In genomic region chr8:48513801-48514200, GRCm38 (mm10) we compare ENCODE assay signal across 24 mouse cellular contexts.
A peak's percentile ranks its signal among the peaks of the same experiment; 100 is the strongest.
DNase-seq lines count a peak whose midpoint lies in the region; ATAC-seq and TF ChIP-seq lines count a peak whose summit lies in the region.
"Had no signal": no experiment of that assay in that cellular context is flagged by ENCODE, and none has a peak within 500 bp of the region (broad histone marks: within the 10 kb centered on the region; RNA-seq: fewer than 3 reads in every experiment).

No protein-coding gene starts in this region.

- ATAC-seq in kidney, embryonic 14.5 days (ENCODE audit: low FRiP score, low TSS enrichment), result peak; percentile 56; the same call in 1 of the 2 replicates
- ATAC-seq in kidney, postnatal 0 days (replicated peaks; ENCODE audit: low FRiP score, low read depth), result no peak
- ATAC-seq in neural tube, embryonic 15.5 days (ENCODE audit: low FRiP score), result no peak
- ATAC-seq: activated CD4-positive, CD25-positive, alpha-beta regulatory T cell, adult 4 months; CD4-positive, CD25-positive, alpha-beta regulatory T cell, adult 4 months; forebrain, embryonic 13.5 days; forebrain, embryonic 15.5 days; Patski had no signal

- peaks cover 10% of the 10 kb centered on the region; the same call in 1 of the 2 replicates for H3K4me1 ChIP-seq in kidney, embryonic 14.5 days (ENCODE audit: control insufficient read depth, insufficient read depth, low read length)
- H3K4me1 ChIP-seq in kidney, postnatal 0 days (replicated peaks; ENCODE audit: insufficient read depth, low read length), result peaks cover 2% of the 10 kb centered on the region; the same call in 1 of the 2 replicates
- peaks cover 11% of the 10 kb centered on the region for H3K4me1 ChIP-seq in neural tube, embryonic 15.5 days

- H3K4me2 ChIP-seq in kidney, embryonic 14.5 days (replicated peaks; ENCODE audit: low read depth, low read length), result no peak overlapping the region
- H3K4me2 ChIP-seq in kidney, postnatal 0 days (ENCODE audit: low read length), result no peak overlapping the region
- no peak overlapping the region for H3K4me2 ChIP-seq in neural tube, embryonic 15.5 days
- H3K4me2 ChIP-seq: embryonic facial prominence, embryonic 12.5 days; forebrain, embryonic 13.5 days; forebrain, embryonic 15.5 days had no signal

- H3K27me3 ChIP-seq in kidney, embryonic 14.5 days (ENCODE audit: control insufficient read depth, insufficient read depth, low read length), result no peaks in the 10 kb centered on the region
- H3K27me3 ChIP-seq in kidney, postnatal 0 days (ENCODE audit: insufficient read depth, low read length), result no peaks in the 10 kb centered on the region
- no peaks in the 10 kb centered on the region for H3K27me3 ChIP-seq in neural tube, embryonic 15.5 days (replicated peaks)
- H3K27me3 ChIP-seq: CH12.LX; embryonic facial prominence, embryonic 12.5 days; forebrain, embryonic 13.5 days; forebrain, embryonic 15.5 days; Patski had no signal

- H3K27ac ChIP-seq in kidney, embryonic 14.5 days (ENCODE audit: low read depth, low read length), result no peak overlapping the region
- no peak overlapping the region for H3K27ac ChIP-seq in kidney, postnatal 0 days
- H3K27ac ChIP-seq in neural tube, embryonic 15.5 days (replicated peaks), result no peak overlapping the region
- H3K27ac ChIP-seq: embryonic facial prominence, embryonic 10.5 days; embryonic facial prominence, embryonic 12.5 days; forebrain, embryonic 13.5 days; forebrain, embryonic 15.5 days had no signal

- no peaks in the 10 kb centered on the region for H3K9me3 ChIP-seq in kidney, embryonic 14.5 days (ENCODE audit: control insufficient read depth, low read length)
- H3K9me3 ChIP-seq in kidney, postnatal 0 days (replicated peaks; ENCODE audit: low read length), result no peaks in the 10 kb centered on the region
- H3K9me3 ChIP-seq in neural tube, embryonic 15.5 days (replicated peaks), result no peaks in the 10 kb centered on the region
- H3K9me3 ChIP-seq: embryonic facial prominence, embryonic 10.5 days; embryonic facial prominence, embryonic 12.5 days; forebrain, embryonic 13.5 days; forebrain, embryonic 15.5 days had no signal

- DNase-seq in kidney, postnatal 4 days, result no peak
- DNase-seq in kidney, postnatal 0 days (ENCODE audit: low spot score), result peak; percentile 37
- no peak for DNase-seq in kidney, postnatal 25 days
- peak; percentile 4 for DNase-seq in neural tube, embryonic 10.5 days (ENCODE audit: extremely low spot score, low spot score)
- DNase-seq: adrenal gland, adult 8-10 months; adrenal gland, postnatal 14 days; adrenal gland, postnatal 36 days; B cell, adult 2 months; cerebellum, adult 11-12 months; cerebellum, adult 2 months; cerebellum, adult 9-10 months; cerebellum, postnatal 10 days; cerebellum, postnatal 25 days had no signal

- H3K36me3 ChIP-seq in kidney, embryonic 14.5 days (ENCODE audit: control insufficient read depth, insufficient read depth, low read length), result no peaks in the 10 kb centered on the region
- H3K36me3 ChIP-seq in kidney, postnatal 0 days (ENCODE audit: insufficient read depth, low read length), result no peaks in the 10 kb centered on the region
- H3K36me3 ChIP-seq in neural tube, embryonic 15.5 days, result no peaks in the 10 kb centered on the region
- H3K36me3 ChIP-seq: embryonic facial prominence, embryonic 12.5 days; forebrain, embryonic 15.5 days; G1E had no signal

- no peak overlapping the region for H3K4me3 ChIP-seq in kidney, embryonic 14.5 days (ENCODE audit: low read length)
- no peak overlapping the region for H3K4me3 ChIP-seq in kidney, postnatal 0 days (replicated peaks; ENCODE audit: low read depth, low read length)
- no peak overlapping the region for H3K4me3 ChIP-seq in neural tube, embryonic 15.5 days (replicated peaks)
- H3K4me3 ChIP-seq: embryonic facial prominence, embryonic 10.5 days; embryonic facial prominence, embryonic 12.5 days; forebrain, embryonic 13.5 days; forebrain, embryonic 15.5 days had no signal

- H3K9ac ChIP-seq in kidney, embryonic 14.5 days (ENCODE audit: low read depth, low read length), result no peak overlapping the region
- H3K9ac ChIP-seq in kidney, postnatal 0 days (ENCODE audit: low read depth, low read length), result no peak overlapping the region
- no peak overlapping the region for H3K9ac ChIP-seq in neural tube, embryonic 15.5 days (replicated peaks)
- H3K9ac ChIP-seq: embryonic facial prominence, embryonic 12.5 days; forebrain, embryonic 13.5 days; forebrain, embryonic 15.5 days had no signal

- 56% methylated on average over 7 of the region's 7 CpGs for WGBS in kidney, embryonic 14.5 days
- WGBS in kidney, postnatal 0 days, result 54% methylated on average over 7 of the region's 7 CpGs
- WGBS in neural tube, embryonic 15.5 days, result 96% methylated on average over 7 of the region's 7 CpGs

- no peak for TF ChIP-seq CTCF in kidney, postnatal 0 days (IDR thresholded peaks at IDR 0.05; ENCODE audit: low read depth)

Comparison
In these comparisons a context has a peak if more than half of its experiments do, and no peak if none do; other contexts are left out.
1. DNase-seq: peak in kidney, postnatal 0 days (single experiment) and neural tube, embryonic 10.5 days (single experiment); none in kidney, postnatal 4 days (0 of 2) and kidney, postnatal 25 days (0 of 2).